Comparison of ENCODE assay signal across 10 mouse cellular contexts in the genomic region with DNA sequence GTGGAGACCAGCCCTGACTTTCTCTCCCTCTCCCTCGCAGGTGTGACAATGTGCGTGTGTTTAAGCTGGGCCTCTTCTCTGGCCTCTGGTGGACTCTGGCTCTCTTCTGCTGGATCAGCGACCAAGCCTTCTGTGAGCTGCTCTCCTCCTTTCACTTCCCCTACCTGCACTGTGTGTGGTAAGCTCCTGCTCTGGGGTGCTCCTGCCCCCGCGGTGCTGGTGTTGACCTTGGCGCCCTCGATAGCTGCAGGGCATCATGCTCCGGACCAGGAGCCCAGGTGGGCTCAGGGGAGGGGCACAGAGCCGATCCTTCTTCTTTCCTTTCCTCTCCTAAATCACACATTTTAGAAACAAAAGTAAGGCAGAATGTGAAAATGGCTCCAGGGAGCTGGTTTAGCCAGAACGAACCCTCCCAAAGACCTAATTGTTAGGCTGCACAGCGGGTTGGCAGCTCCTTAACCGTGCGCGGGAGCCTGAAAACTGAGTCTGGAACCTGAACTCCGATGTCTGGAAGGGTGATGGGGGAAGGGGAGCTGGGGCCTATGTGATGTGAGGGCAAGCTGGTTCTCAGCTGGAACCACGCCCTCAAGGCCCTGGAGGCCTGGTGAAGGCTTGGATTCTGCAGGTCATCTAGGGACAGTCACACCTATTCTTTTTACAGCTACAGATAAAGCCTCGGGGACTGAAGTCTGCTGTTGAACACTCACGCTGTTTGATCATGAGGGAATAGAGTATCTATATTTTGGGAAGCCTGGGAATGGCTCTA. TPM values are rescaled to one million over a fixed set of nuclear protein-coding genes. Genes with fewer than 3 reads are reported as not detected.
A peak's percentile ranks its signal among the peaks of the same experiment; 100 is the strongest.
DNase-seq lines count a peak whose midpoint lies in the region; ATAC-seq lines count a peak whose summit lies in the region.
"Had no signal": no experiment of that assay in that cellular context is flagged by ENCODE, and none has a peak within 500 bp of the region (broad histone marks: within the 10 kb centered on the region; RNA-seq: fewer than 3 reads in every experiment).

No protein-coding gene starts in this region.

- H3K9me3 ChIP-seq in midbrain, embryonic 14.5 days (ENCODE audit: control insufficient read depth, low read length) = no peaks in the 10 kb centered on the region
- no peaks in the 10 kb centered on the region for H3K9me3 ChIP-seq in midbrain, embryonic 13.5 days
- no peaks in the 10 kb centered on the region for H3K9me3 ChIP-seq in intestine, embryonic 16.5 days (ENCODE audit: control insufficient read depth, low read length)
- H3K9me3 ChIP-seq: heart, embryonic 15.5 days had no signal

- no peak for ATAC-seq in midbrain, embryonic 14.5 days (ENCODE audit: low FRiP score, low TSS enrichment)
- ATAC-seq in midbrain, embryonic 13.5 days = no peak
- peak; percentile 94 for ATAC-seq in intestine, embryonic 16.5 days
- ATAC-seq: CD4-positive, CD25-positive, alpha-beta regulatory T cell, adult 4 months had no signal

- no peak overlapping the region for H3K9ac ChIP-seq in midbrain, embryonic 14.5 days (replicated peaks; ENCODE audit: low read length)
- no peak overlapping the region for H3K9ac ChIP-seq in midbrain, embryonic 13.5 days (replicated peaks)
- H3K9ac ChIP-seq in intestine, embryonic 16.5 days (ENCODE audit: low read depth, low read length) = no peak overlapping the region
- H3K9ac ChIP-seq: heart, embryonic 15.5 days had no signal

- WGBS in midbrain, embryonic 14.5 days = 20% methylated on average over 18 of the region's 18 CpGs
- 16% methylated on average over 18 of the region's 18 CpGs for WGBS in midbrain, embryonic 13.5 days
- WGBS in intestine, embryonic 16.5 days = 25% methylated on average over 18 of the region's 18 CpGs

- H3K4me1 ChIP-seq in midbrain, embryonic 14.5 days (ENCODE audit: control insufficient read depth, insufficient read depth, low read length) = no peaks in the 10 kb centered on the region
- peaks cover 8% of the 10 kb centered on the region for H3K4me1 ChIP-seq in midbrain, embryonic 13.5 days (replicated peaks)
- H3K4me1 ChIP-seq in intestine, embryonic 16.5 days (ENCODE audit: control insufficient read depth, insufficient read depth, low read length) = peaks cover 4% of the 10 kb centered on the region; the same call in 1 of the 2 replicates

- DNase-seq in heart, adult 11 months = peak; percentile 95
- DNase-seq in heart, adult 9 months (ENCODE audit: low spot score in 2 of 2) = no peak
- peak; percentile 4 for DNase-seq in midbrain, embryonic 14.5 days
- DNase-seq in left cerebral cortex, adult 18-20 months (ENCODE audit: low spot score in 2 of 2) = no peak
- no peak for DNase-seq in thymus, postnatal 36 days
- no peak for DNase-seq in cerebellum, adult 18-20 months

- H3K27me3 ChIP-seq in midbrain, embryonic 14.5 days (ENCODE audit: control insufficient read depth, insufficient read depth, low read length) = no peaks in the 10 kb centered on the region
- no peaks in the 10 kb centered on the region for H3K27me3 ChIP-seq in midbrain, embryonic 13.5 days
- no peaks in the 10 kb centered on the region for H3K27me3 ChIP-seq in intestine, embryonic 16.5 days (replicated peaks; ENCODE audit: control insufficient read depth, insufficient read depth, low read length)
- H3K27me3 ChIP-seq: heart, embryonic 15.5 days had no signal

- H3K36me3 ChIP-seq in midbrain, embryonic 14.5 days (ENCODE audit: control insufficient read depth, insufficient read depth, low read length) = no peaks in the 10 kb centered on the region
- no peaks in the 10 kb centered on the region for H3K36me3 ChIP-seq in midbrain, embryonic 13.5 days
- no peaks in the 10 kb centered on the region for H3K36me3 ChIP-seq in intestine, embryonic 16.5 days (ENCODE audit: control insufficient read depth, insufficient read depth, low read length)

- no peak overlapping the region for H3K4me3 ChIP-seq in midbrain, embryonic 14.5 days (replicated peaks; ENCODE audit: low read depth, low read length)
- no peak overlapping the region for H3K4me3 ChIP-seq in midbrain, embryonic 13.5 days (replicated peaks)
- H3K4me3 ChIP-seq in intestine, embryonic 16.5 days (ENCODE audit: low read length) = no peak overlapping the region
- H3K4me3 ChIP-seq: heart, embryonic 15.5 days had no signal

- no peak overlapping the region for H3K4me2 ChIP-seq in midbrain, embryonic 14.5 days (ENCODE audit: low read length)
- no peak overlapping the region for H3K4me2 ChIP-seq in midbrain, embryonic 13.5 days (replicated peaks)
- H3K4me2 ChIP-seq in intestine, embryonic 16.5 days (ENCODE audit: low read depth, low read length) = no peak overlapping the region
- H3K4me2 ChIP-seq: heart, embryonic 15.5 days had no signal

- H3K27ac ChIP-seq in midbrain, embryonic 14.5 days (replicated peaks; ENCODE audit: low read depth, low read length) = no peak overlapping the region
- H3K27ac ChIP-seq in midbrain, embryonic 13.5 days = no peak overlapping the region
- H3K27ac ChIP-seq in intestine, embryonic 16.5 days (ENCODE audit: low read length) = no peak overlapping the region
- H3K27ac ChIP-seq: heart, embryonic 15.5 days had no signal

RNA-seq across cellular contexts. Expression of gene Acer2, which starts 37.6 kb away (rescaled TPM):
- 22.5 and 26.8 TPM in 2 replicates for polyA plus RNA-seq in midbrain, embryonic 14.5 days (2014; fragmentation: Nextera tagmentation; extraction: Ambion mirVana)
- 19.4 and 19.9 TPM in 2 replicates for polyA plus RNA-seq in midbrain, embryonic 13.5 days (2015; fragmentation: Nextera tagmentation; extraction: Ambion mirVana)
- 17.7 and 20.6 TPM in 2 replicates for polyA plus RNA-seq in intestine, embryonic 16.5 days (2015; fragmentation: Nextera tagmentation; extraction: Ambion mirVana)
- total RNA-seq in left cerebral cortex, adult 18-20 months (2021) = 1 to 10 TPM; 4.4 to 9.5 TPM

RNA-seq across cellular contexts. Expression of gene Rps6, which starts 54.5 kb away (rescaled TPM):
- polyA plus RNA-seq in midbrain, embryonic 14.5 days (2014; fragmentation: Nextera tagmentation; extraction: Ambion mirVana) = 413 and 486 TPM in 2 replicates
- 459 and 472 TPM in 2 replicates for polyA plus RNA-seq in midbrain, embryonic 13.5 days (2015; fragmentation: Nextera tagmentation; extraction: Ambion mirVana)
- 622 and 672 TPM in 2 replicates for polyA plus RNA-seq in intestine, embryonic 16.5 days (2015; fragmentation: Nextera tagmentation; extraction: Ambion mirVana)
- total RNA-seq in left cerebral cortex, adult 18-20 months (2021) = 100 to 1,000 TPM; 437 to 446 TPM

Comparison
In these comparisons a context has a peak if more than half of its experiments do, and no peak if none do; other contexts are left out.
1. DNase-seq: peak in heart, adult 11 months (single experiment) and midbrain, embryonic 14.5 days (single experiment); none in heart, adult 9 months (0 of 2), left cerebral cortex, adult 18-20 months (0 of 2), thymus, postnatal 36 days (0 of 2) and cerebellum, adult 18-20 months (0 of 2).